Mouse (Mus musculus): ENCODE data around the gene AI854703. TPM values are rescaled to one million over a fixed set of nuclear protein-coding genes. Genes with fewer than 3 reads are reported as not detected.

Gene AI854703
- polyA plus RNA-seq, 1 experiment from 2014 or later = 14.2 TPM

DNA sequence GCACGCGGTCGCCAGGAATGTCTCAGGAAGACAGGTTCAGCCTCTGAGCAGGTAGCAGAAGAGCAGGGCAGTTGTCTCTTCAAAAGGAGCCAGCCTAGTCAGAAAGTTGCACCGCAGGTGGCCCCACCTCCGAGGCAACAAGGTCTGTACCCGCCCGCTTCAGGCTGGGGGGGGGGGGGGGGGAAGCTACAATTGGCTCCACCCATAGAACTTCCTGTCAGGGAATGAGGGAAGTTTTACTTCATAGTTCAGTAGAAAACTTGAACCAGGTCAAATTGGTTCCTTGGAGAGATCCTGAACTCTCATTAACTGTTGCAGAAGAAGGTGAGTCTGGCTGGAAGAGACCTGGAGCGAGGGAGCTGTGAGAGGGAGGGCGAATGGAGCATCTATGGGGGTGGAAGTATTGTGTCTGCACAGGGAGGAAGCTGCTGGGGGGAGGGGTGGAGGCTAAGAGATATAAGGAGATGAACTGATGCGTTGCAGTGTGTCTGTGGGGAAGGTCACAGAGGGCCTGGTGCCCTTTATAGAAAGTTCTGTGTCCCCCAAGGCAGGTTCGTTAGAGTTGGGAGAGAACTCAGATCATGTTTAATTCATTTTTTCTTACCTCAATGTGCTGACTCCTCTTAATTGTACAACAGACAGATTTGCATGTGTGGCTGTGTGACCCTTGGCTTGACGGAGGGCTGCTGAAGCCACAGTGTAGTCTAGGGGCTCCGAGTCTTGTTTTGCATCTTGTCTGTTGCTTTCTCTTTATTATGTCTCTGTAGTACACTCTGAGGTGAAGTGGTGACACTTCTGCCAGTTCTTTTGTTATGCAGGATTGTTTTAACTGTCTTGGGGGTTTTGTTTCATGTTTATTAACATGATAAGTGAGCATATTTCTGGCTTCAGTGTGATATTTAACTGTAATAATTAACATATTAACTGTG lies 49.6 kb downstream of the AI854703 start, which contains the start of gene Gimap9:
Gimap9 (plus strand) TSS at position 199 of the 929 bp plus-strand sequence.
- Histone ChIP-seq H3K4me2 (ENCODE audit: low read length) (peak within 1 kb of the TSS; percentile 29; the same call in 1 of the 2 replicates), H3K4me3 (replicated peaks; ENCODE audit: low read depth, low read length) (no peak within 1 kb of the TSS), H3K9ac (replicated peaks; ENCODE audit: low read length) (no peak within 1 kb of the TSS), H3K36me3 (ENCODE audit: control insufficient read depth, insufficient read depth, low read length) (no peaks in the 10 kb centered on the region), H3K4me1 (ENCODE audit: control insufficient read depth, insufficient read depth, low read length) (no peaks in the 10 kb centered on the region), H3K9me3 (ENCODE audit: control insufficient read depth, low read length) (no peaks in the 10 kb centered on the region), H3K27me3 (ENCODE audit: control insufficient read depth, insufficient read depth, low read length) (no peaks in the 10 kb centered on the region), H3K27ac (replicated peaks; ENCODE audit: low read depth, low read length) (no peak within 1 kb of the TSS)
- WGBS = 20% methylated on average over 13 of the region's 13 CpGs
- DNase-seq (peak; percentile 10), ATAC-seq (ENCODE audit: low FRiP score, low TSS enrichment) (no peak)

DNA sequence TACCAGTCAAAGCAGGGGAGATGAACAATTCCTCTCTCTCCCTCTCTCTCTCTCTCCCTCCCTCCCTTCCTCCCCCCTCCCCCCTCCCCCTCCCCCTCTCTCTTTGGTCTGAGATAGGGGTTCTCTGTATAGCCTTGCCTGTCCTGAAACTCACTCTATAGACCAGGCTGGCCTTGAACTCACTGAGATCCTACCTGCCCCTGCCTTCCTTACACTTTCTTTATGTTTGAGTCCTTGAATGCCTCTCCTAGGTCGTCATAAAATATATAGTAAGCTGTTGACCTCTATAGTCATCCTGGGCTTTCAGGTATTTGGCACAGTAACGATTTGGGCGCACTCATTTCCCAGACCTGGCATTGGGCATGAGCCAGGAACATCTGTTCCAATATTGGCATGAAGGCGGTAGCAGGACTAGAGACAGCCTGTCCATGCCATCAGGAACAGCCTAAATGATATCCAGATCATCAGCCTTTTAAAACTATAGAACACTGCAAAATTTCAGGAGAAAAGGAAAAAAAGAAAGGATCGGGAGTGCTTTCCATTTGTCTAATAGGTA lies 50.4 kb downstream of the AI854703 start:
- H3K27me3 ChIP-seq (ENCODE audit: control insufficient read depth, insufficient read depth, low read length) = no peaks in the 10 kb centered on the region
- no peaks in the 10 kb centered on the region for H3K36me3 ChIP-seq (ENCODE audit: control insufficient read depth, insufficient read depth, low read length)
- no peak overlapping the region for H3K4me3 ChIP-seq (replicated peaks; ENCODE audit: low read depth, low read length)
- H3K27ac ChIP-seq (replicated peaks; ENCODE audit: low read depth, low read length) = no peak overlapping the region
- no peak overlapping the region for H3K9ac ChIP-seq (replicated peaks; ENCODE audit: low read length)
- DNase-seq (no peak), ATAC-seq (ENCODE audit: low FRiP score, low TSS enrichment) (no peak)
- WGBS = 84% methylated on average over 5 of the region's 5 CpGs
- H3K4me1 ChIP-seq (ENCODE audit: control insufficient read depth, insufficient read depth, low read length) = no peaks in the 10 kb centered on the region
- no peak overlapping the region for H3K4me2 ChIP-seq (ENCODE audit: low read length)
- H3K9me3 ChIP-seq (ENCODE audit: control insufficient read depth, low read length) = no peaks in the 10 kb centered on the region

DNA sequence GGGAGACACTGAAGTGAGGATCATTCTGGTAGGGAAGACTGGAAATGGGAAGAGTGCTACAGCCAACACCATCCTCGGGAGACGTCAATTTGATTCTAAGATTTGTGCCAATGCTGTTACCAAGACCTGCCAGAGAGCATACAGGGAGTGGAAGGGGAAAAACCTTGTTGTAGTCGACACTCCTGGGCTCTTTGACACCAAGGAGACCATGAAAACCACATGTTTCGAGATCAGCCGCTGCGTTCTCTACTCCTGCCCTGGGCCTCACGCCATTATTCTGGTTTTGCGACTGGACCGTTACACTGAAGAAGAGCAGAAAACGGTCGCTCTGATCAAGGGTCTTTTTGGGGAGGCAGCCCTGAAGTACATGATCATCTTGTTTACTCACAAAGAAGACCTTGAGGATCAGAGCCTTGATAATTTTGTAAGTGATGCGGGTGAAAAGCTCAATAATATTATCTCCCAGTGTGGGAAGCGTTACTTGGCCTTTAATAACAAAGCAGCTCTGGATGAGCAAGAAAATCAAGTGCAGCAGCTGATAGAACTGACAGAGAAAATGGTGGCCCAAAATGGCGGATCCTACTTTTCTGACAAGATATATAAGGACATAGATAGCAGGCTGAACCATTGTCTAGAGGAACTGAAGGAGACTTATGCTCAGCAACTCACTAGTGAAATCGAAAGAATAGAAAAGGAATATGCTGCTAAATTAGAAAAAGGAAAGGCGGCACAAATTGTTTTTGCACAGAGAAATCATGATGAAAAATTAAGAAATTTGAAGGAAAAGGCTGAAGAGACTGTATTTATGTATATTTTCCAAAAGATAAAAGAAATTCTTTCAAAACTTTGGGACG lies 51.2 kb downstream of the AI854703 start:
- DNase-seq (no peak), ATAC-seq (ENCODE audit: low FRiP score, low TSS enrichment) (no peak)
- 94% methylated on average over 17 of the region's 17 CpGs for WGBS
- H3K27ac ChIP-seq (replicated peaks; ENCODE audit: low read depth, low read length) = no peak overlapping the region
- H3K4me2 ChIP-seq (ENCODE audit: low read length) = no peak overlapping the region
- no peaks in the 10 kb centered on the region for H3K4me1 ChIP-seq (ENCODE audit: control insufficient read depth, insufficient read depth, low read length)
- H3K9ac ChIP-seq (replicated peaks; ENCODE audit: low read length) = no peak overlapping the region
- no peaks in the 10 kb centered on the region for H3K36me3 ChIP-seq (ENCODE audit: control insufficient read depth, insufficient read depth, low read length)
- no peaks in the 10 kb centered on the region for H3K27me3 ChIP-seq (ENCODE audit: control insufficient read depth, insufficient read depth, low read length)
- H3K4me3 ChIP-seq (replicated peaks; ENCODE audit: low read depth, low read length) = no peak overlapping the region
- H3K9me3 ChIP-seq (ENCODE audit: control insufficient read depth, low read length) = no peaks in the 10 kb centered on the region

DNA sequence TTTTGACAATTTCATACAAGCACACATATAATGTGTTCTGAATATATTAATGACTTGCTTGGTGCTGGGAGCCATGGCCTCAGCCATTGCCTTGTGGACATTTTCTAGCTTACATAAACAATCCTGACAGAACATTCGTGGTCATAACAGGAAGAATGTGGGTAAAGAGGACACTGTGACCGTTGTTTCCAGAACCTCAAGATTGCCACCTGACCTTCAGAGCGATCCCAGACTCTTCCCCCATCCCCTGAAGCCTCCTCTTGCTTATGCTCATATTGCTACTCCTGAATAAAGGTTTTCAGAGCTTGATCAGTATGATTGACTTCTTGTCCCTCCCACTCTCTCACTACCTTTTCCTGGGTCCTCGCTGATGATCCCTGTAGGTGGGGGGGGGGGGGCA lies 51.8 kb downstream of the AI854703 start:
- DNase-seq (no peak), ATAC-seq (ENCODE audit: low FRiP score, low TSS enrichment) (no peak)
- no peak overlapping the region for H3K4me3 ChIP-seq (replicated peaks; ENCODE audit: low read depth, low read length)
- no peak overlapping the region for H3K4me2 ChIP-seq (ENCODE audit: low read length)
- H3K27me3 ChIP-seq (ENCODE audit: control insufficient read depth, insufficient read depth, low read length) = no peaks in the 10 kb centered on the region
- H3K36me3 ChIP-seq (ENCODE audit: control insufficient read depth, insufficient read depth, low read length) = no peaks in the 10 kb centered on the region
- no peak overlapping the region for H3K27ac ChIP-seq (replicated peaks; ENCODE audit: low read depth, low read length)
- no peaks in the 10 kb centered on the region for H3K4me1 ChIP-seq (ENCODE audit: control insufficient read depth, insufficient read depth, low read length)
- WGBS = 88% methylated on average over 4 of the region's 4 CpGs
- H3K9me3 ChIP-seq (ENCODE audit: control insufficient read depth, low read length) = no peaks in the 10 kb centered on the region
- no peak overlapping the region for H3K9ac ChIP-seq (replicated peaks; ENCODE audit: low read length)

DNA sequence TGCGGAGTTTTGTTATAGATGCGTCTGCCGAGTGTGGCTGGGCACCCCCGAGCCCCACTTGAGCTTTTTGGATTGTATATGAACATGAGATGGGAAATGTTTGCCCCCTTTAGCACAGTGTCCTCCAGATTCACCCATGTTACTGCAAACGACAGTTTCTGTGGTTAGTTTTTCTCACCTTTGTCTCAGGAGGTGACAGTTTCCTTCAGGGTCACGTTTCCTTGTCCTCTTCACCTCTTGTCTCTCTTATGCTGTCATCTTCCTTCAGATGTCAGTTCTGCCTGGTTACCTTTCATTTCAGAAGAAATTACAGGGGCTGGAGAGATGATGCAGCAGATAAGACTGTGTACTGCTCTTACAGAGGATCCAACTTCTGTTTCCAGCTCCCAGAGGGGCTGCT lies 53.1 kb downstream of the AI854703 start:
- DNase-seq (no peak), ATAC-seq (ENCODE audit: low FRiP score, low TSS enrichment) (no peak)
- no peaks in the 10 kb centered on the region for H3K4me1 ChIP-seq (ENCODE audit: control insufficient read depth, insufficient read depth, low read length)
- H3K36me3 ChIP-seq (ENCODE audit: control insufficient read depth, insufficient read depth, low read length) = no peaks in the 10 kb centered on the region
- WGBS = 87% methylated on average over 6 of the region's 6 CpGs
- no peak overlapping the region for H3K27ac ChIP-seq (replicated peaks; ENCODE audit: low read depth, low read length)
- no peak overlapping the region for H3K4me2 ChIP-seq (ENCODE audit: low read length)
- H3K9ac ChIP-seq (replicated peaks; ENCODE audit: low read length) = no peak overlapping the region
- H3K27me3 ChIP-seq (ENCODE audit: control insufficient read depth, insufficient read depth, low read length) = no peaks in the 10 kb centered on the region
- no peaks in the 10 kb centered on the region for H3K9me3 ChIP-seq (ENCODE audit: control insufficient read depth, low read length)
- no peak overlapping the region for H3K4me3 ChIP-seq (replicated peaks; ENCODE audit: low read depth, low read length)

DNA sequence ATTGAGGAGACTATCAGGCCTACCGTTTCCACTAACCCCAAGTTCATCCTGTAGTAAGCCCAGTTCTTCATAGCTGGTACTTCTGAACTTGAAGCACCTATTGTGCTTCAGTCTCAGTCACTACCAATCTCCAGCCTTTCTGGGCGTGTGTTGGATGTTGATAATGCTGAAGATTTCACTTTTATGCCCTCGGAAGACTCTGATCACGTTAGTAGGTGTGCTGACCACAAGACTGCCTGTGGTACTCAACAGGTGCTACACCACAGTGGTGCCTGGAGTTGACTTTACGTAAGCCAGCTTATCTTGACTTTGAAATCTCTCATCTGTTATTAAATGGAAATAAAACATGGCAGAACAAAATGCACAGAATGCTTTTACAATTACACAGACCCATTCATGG lies 53.9 kb downstream of the AI854703 start:
- Histone ChIP-seq H3K4me3 (replicated peaks; ENCODE audit: low read depth, low read length) (no peak overlapping the region), H3K27ac (replicated peaks; ENCODE audit: low read depth, low read length) (no peak overlapping the region), H3K9ac (replicated peaks; ENCODE audit: low read length) (no peak overlapping the region), H3K4me1 (ENCODE audit: control insufficient read depth, insufficient read depth, low read length) (no peaks in the 10 kb centered on the region), H3K4me2 (ENCODE audit: low read length) (no peak overlapping the region), H3K36me3 (ENCODE audit: control insufficient read depth, insufficient read depth, low read length) (no peaks in the 10 kb centered on the region), H3K9me3 (ENCODE audit: control insufficient read depth, low read length) (no peaks in the 10 kb centered on the region), H3K27me3 (ENCODE audit: control insufficient read depth, insufficient read depth, low read length) (no peaks in the 10 kb centered on the region)
- DNase-seq = no peak
- WGBS = 89% methylated on average over 5 of the region's 5 CpGs
- ATAC-seq (ENCODE audit: low FRiP score, low TSS enrichment) = no peak

DNA sequence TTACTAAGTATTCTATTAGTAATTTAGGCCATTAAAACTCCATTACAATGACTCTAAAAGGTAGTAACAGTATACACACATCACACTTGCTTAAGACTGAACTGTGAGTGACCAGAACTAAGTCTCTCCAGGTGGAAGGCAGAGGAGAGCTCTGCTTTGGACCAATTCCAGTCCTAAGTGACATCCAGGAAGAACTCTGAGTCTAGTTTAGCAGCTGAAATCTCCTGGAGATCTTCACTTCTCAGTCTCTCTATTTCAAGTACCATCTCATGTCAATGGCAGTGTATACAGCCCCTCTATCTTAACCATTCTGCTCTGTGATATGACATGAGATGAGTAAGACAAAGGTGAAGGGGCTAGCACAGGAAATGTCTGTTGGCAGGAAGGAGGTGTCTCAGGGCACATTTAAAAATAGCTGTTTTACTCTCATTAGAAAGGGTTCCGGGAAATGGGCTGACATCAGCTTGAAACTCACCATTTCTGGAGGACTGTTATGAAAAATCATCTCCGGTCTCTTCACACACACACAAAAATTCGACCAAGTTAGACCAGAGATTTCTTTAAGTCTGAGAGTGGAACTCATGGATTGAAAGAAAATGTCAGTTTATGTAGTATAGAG lies 55.0 kb downstream of the AI854703 start:
- no peak for DNase-seq
- no peaks in the 10 kb centered on the region for H3K36me3 ChIP-seq (ENCODE audit: control insufficient read depth, insufficient read depth, low read length)
- H3K4me1 ChIP-seq (ENCODE audit: control insufficient read depth, insufficient read depth, low read length) = no peaks in the 10 kb centered on the region
- H3K27me3 ChIP-seq (ENCODE audit: control insufficient read depth, insufficient read depth, low read length) = no peaks in the 10 kb centered on the region
- WGBS = 86% methylated on average over 3 of the region's 3 CpGs
- H3K4me3 ChIP-seq (replicated peaks; ENCODE audit: low read depth, low read length) = no peak overlapping the region
- ATAC-seq (ENCODE audit: low FRiP score, low TSS enrichment) = no peak
- H3K9me3 ChIP-seq (ENCODE audit: control insufficient read depth, low read length) = no peaks in the 10 kb centered on the region
- H3K4me2 ChIP-seq (ENCODE audit: low read length) = no peak overlapping the region
- no peak overlapping the region for H3K9ac ChIP-seq (replicated peaks; ENCODE audit: low read length)
- no peak overlapping the region for H3K27ac ChIP-seq (replicated peaks; ENCODE audit: low read depth, low read length)

DNA sequence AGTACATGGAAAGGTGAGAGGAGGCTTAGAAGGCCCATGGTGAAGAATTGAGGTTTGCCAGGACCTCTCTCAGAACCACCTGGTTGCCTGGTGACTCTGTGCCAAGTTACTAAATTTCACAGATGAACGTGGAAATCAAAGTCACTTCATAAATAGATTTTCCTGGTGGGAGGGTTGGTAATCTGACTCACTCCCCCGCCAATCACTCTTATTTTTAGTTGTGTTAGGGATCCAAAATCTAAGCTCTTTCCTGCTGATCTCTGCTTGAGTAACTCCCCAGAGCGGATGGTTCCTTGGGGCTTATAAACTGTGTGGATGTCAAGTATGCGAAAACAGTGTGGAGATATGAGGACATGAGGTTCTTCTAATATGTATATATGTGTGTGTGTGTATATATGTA lies 55.7 kb downstream of the AI854703 start:
- Histone ChIP-seq H3K9me3 (ENCODE audit: control insufficient read depth, low read length) (no peaks in the 10 kb centered on the region), H3K27me3 (ENCODE audit: control insufficient read depth, insufficient read depth, low read length) (no peaks in the 10 kb centered on the region), H3K9ac (replicated peaks; ENCODE audit: low read length) (no peak overlapping the region), H3K4me1 (ENCODE audit: control insufficient read depth, insufficient read depth, low read length) (no peaks in the 10 kb centered on the region), H3K36me3 (ENCODE audit: control insufficient read depth, insufficient read depth, low read length) (no peaks in the 10 kb centered on the region), H3K4me2 (ENCODE audit: low read length) (no peak overlapping the region), H3K27ac (replicated peaks; ENCODE audit: low read depth, low read length) (no peak overlapping the region), H3K4me3 (replicated peaks; ENCODE audit: low read depth, low read length) (no peak overlapping the region)
- ATAC-seq (ENCODE audit: low FRiP score, low TSS enrichment) = no peak
- 78% methylated on average over 4 of the region's 4 CpGs for WGBS
- DNase-seq = no peak

Data from midbrain, embryonic 14.5 days (tissue).